Mouse (Mus musculus) embryonic fibroblast, embryonic 13.5 days (primary cell): Measurements from ENCODE around the gene Slc38a7. TPM values are rescaled to one million over a fixed set of nuclear protein-coding genes. Genes with fewer than 3 reads are reported as not detected.
A peak's percentile ranks its signal among the peaks of the same experiment; 100 is the strongest.
"Not testable (repeated sequence)": the region's sequence is repeated elsewhere in the genome, so short reads cannot be mapped to it uniquely, and the experiment has no call there.

Experiments
- H3K27ac ChIP-seq: 2 replicates; pipeline ENCODE4 v1.5.1; 2012; ENCODE audit warnings: low read length, control low read depth, inconsistent platforms; ENCODE audit not compliant: insufficient read depth
- H3K4me1 ChIP-seq: 2 replicates; pipeline ENCODE4 v1.6.1; 2011; ENCODE audit warnings: low read length; ENCODE audit not compliant: control insufficient read depth, insufficient read depth
- H3K4me3 ChIP-seq: 2 replicates; pipeline ENCODE4 v1.5.1; 2011; ENCODE audit warnings: mild to moderate bottlenecking, control low read depth, low read length; ENCODE audit not compliant: insufficient read depth
- CTCF ChIP-seq: IDR thresholded peaks from 2 replicates; pipeline ENCODE4 v1.5.1; 2011; ENCODE audit warnings: mild to moderate bottlenecking, control low read depth, low read length, moderate library complexity, borderline replicate concordance; ENCODE audit not compliant: insufficient read depth
- POLR2A ChIP-seq: IDR thresholded peaks from 2 replicates; pipeline ENCODE4 v1.6.1; 2011; ENCODE audit warnings: low read depth, mild to moderate bottlenecking, control low read depth, low read length, moderate library complexity
- polyA plus RNA-seq: library from polyadenylated mRNA; stranded (reverse); fragments of >200 nt; gene quantifications from 2 replicates; pipeline ENCODE4 v1.2.4, GENCODE M21; 2011; ENCODE audit warnings: low read depth; ENCODE audit not compliant: missing spikeins, insufficient read length

The Slc38a7 gene
- polyA plus RNA-seq, 1 experiment: 23.2 TPM

- Histone ChIP-seq H3K4me3 (no peak overlapping the region), H3K4me1 (peaks cover 4% of the 10 kb centered on the region; the same call in 1 of the 2 replicates), H3K27ac (no peak overlapping the region)
- no peak for TF ChIP-seq POLR2A
- no peak for TF ChIP-seq CTCF
Observed at GRCm38 (mm10) chr8:95884491-95884890, 31.2 kb upstream of the Slc38a7 start.

DNA sequence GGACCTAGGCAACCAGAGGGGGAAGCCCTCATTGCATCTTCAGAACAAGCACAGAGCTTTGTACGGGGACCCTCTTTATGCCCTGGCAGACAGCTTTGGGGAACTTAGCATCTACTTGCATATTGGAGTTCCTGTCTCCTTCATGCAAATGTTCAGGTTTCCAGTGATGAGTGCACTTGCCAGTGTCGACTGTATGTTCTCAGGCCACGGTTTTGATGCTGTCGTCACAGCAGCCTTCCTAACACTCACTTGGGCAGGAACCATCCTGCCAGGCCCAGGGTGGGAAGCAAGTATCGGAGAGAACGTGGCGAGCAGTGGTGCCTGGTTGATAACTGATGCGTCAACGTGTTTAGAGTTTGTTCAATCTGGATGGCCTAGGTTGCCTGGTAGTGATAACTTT, 28.9 kb upstream of the Slc38a7 start:
- Histone ChIP-seq H3K27ac (no peak overlapping the region), H3K4me3 (no peak overlapping the region), H3K4me1 (peaks cover 10% of the 10 kb centered on the region)
- TF ChIP-seq POLR2A (no peak), CTCF (no peak)

DNA sequence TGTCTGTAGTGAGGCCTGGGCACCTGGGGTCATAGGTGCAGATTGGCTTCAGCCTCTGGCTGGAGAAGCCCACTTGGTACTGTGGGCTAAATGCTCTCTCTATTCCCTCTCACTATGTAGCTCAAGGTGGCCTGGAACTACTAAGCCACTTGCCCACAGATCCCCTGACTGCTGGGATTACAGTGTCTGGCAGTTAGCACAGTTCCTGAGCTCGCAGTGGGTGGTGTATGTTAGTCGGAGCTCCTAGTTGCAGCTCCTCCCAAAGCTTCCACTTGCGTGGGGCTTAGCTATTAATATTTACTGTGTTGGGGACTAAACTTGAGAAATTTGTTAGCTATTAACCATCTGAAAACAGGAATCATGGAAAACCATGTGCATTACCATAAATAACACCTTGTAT, 28.2 kb upstream of the Slc38a7 start:
- TF ChIP-seq POLR2A (no peak), CTCF (no peak)
- H3K4me3 ChIP-seq: no peak overlapping the region
- H3K27ac ChIP-seq: no peak overlapping the region
- peaks cover 8% of the 10 kb centered on the region for H3K4me1 ChIP-seq

DNA sequence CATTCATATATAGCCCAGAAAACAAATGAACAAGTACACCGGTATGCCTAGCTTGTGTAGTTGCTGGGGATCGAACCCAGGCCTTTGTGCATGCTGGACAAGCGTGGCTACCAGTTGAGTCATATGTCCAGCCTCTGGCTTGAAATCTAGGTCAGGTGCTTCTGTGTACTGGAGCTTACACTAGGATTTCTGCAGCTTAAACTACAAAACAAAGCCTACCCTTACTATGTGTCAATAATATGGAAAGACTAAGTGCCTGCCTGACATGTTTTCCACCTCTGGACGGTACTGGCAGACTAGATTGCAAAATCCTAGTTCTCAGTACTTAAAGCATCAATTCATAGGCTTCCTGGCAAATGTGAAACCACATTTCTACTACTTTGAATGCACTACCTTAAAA, 26.5 kb upstream of the Slc38a7 start:
- peaks cover 6% of the 10 kb centered on the region for H3K4me1 ChIP-seq
- no peak overlapping the region for H3K4me3 ChIP-seq
- TF ChIP-seq CTCF (no peak), POLR2A (no peak)
- H3K27ac ChIP-seq: no peak overlapping the region

DNA sequence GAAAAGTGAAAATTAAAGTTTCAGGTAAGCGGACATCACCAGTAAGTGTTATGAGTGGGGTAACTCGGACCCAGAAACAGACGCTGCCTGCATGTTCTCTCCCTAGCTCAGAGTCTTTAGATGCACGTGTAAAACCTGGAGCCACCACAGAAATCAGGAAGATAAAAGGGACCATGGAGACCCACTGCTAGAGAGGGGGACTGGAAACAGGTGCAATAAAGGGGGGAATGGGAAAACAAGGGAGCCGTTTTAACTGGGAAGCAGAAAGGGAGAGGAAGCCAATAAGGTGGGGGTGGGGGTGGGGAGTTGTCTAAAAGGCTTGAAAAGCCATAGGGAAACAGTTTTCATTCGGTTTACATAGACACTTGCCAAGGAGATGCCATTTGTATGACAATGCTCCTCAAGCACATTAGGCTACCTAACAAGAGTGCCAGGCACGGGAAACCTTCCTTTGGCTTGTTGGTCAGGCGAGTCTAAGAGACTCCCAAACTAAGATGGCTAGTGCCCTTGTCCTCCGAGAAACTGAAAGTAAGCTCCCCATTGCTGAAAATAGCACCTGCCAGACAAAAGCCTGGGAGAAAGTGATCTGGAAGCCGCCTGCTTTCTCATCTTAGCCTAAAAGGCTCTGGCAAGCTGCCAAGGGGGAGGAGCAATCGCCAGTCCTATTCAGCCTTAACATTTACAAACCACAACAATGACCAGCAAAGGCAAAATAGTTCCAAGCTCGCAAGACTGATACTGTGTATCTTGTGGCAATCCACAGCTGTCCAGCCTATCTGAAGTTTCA, 25.0 kb upstream of the Slc38a7 start:
- Histone ChIP-seq H3K27ac (no peak overlapping the region), H3K4me3 (no peak overlapping the region), H3K4me1 (peaks cover 6% of the 10 kb centered on the region)
- TF ChIP-seq POLR2A (no peak), CTCF (no peak)

GRCm38 (mm10) chr8:95875270-95875669, 21.9 kb upstream of the Slc38a7 start:
- no peak for TF ChIP-seq CTCF
- TF ChIP-seq POLR2A: no peak
- Histone ChIP-seq H3K4me1 (peaks cover 6% of the 10 kb centered on the region), H3K27ac (no peak overlapping the region), H3K4me3 (no peak overlapping the region)

GRCm38 (mm10) chr8:95871690-95872089, 18.4 kb upstream of the Slc38a7 start:
- no peak overlapping the region for H3K27ac ChIP-seq

GRCm38 (mm10) chr8:95864851-95865250, 11.5 kb upstream of the Slc38a7 start:
- H3K4me1 ChIP-seq, H3K4me3 ChIP-seq, H3K27ac ChIP-seq: not testable (repeated sequence)

More at GRCm38 (mm10) chr8:95871690-95872089, 18.4 kb upstream of the Slc38a7 start:
- TF ChIP-seq CTCF: no peak
- TF ChIP-seq POLR2A: no peak
- no peak overlapping the region for H3K4me3 ChIP-seq
- H3K4me1 ChIP-seq: no peaks in the 10 kb centered on the region

DNA sequence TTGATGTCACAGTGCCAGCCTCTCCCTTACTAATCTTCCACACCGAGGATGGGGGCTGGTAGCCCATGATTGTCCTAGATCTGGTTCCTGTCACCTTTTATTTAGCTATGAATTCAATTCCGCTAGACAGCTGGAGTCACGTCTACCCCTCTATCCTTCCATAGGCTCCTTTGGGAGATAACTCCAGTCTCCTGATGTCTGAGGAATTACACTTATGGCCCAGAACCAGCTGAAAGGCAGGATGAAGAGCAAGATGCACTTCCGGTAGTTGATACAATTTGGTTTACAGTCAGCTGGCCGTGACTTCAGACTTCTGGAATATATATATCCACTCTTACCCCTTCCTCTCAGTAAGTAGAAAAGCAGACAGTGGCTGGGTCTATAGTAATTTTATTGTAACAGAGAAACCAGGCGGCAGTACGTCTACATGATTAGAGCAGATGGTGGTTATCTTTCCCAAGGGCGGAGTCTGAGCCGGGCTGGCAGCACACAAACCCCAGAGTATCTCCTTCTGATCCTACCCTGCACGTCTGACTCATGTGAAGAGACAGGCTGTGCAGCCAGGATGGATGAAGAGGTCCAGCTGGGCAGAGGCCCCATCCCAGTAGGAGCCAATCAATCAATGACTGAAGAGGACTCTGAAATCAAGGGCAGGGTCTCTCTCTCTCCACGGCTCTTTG, 10.6 kb upstream of the Slc38a7 start:
- H3K4me3 ChIP-seq, H3K4me1 ChIP-seq, H3K27ac ChIP-seq: not testable (repeated sequence)

GRCm38 (mm10) chr8:95854174-95854573, 835 bp upstream of the Slc38a7 start:
- no peak overlapping the region for H3K27ac ChIP-seq
- no peak for TF ChIP-seq POLR2A
- TF ChIP-seq CTCF: no peak
- H3K4me3 ChIP-seq: no peak overlapping the region
- H3K4me1 ChIP-seq: 0 out of 2 replicates have a peak, but pooled peaks cover 2% of the 10 kb centered on the region

- no peak for TF ChIP-seq CTCF
- peak; percentile 55 for TF ChIP-seq POLR2A
- H3K4me3 ChIP-seq: peak overlapping the region; percentile 86
- H3K4me1 ChIP-seq: 0 out of 2 replicates have a peak, but pooled peaks cover 4% of the 10 kb centered on the region
- H3K27ac ChIP-seq: peak overlapping the region; percentile 34
Observed at GRCm38 (mm10) chr8:95852290-95852689, 1.0 kb downstream of the Slc38a7 start.
